Mouse (Mus musculus): ENCODE results near the gene Gm15737.

Gm15737 gene

GRCm38 (mm10) chr6:92875340-92875739, 6.2 kb downstream of the Gm15737 start:
- DNase-seq (ENCODE audit: low spot score): no peak

DNA sequence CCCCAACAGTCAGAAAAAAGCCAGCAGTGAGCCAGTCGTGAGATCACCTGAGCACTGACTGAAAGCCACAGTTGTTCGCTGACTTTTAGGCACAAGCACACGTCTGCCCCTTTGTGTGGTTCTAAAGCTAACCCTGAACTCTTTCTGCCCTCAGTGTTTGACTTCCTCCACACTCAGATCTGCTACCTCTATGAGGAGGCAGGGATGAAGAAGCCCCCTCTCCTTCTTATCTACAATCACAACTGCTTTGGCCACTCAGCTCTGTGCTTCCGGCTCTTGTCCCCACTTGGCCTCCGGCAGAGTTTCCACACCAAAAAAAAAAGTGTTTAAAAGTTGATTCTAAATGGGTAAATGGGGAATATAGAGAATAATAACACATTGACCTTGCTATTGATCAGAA, 7.0 kb downstream of the Gm15737 start:
- no peak for DNase-seq (ENCODE audit: low spot score)

DNA sequence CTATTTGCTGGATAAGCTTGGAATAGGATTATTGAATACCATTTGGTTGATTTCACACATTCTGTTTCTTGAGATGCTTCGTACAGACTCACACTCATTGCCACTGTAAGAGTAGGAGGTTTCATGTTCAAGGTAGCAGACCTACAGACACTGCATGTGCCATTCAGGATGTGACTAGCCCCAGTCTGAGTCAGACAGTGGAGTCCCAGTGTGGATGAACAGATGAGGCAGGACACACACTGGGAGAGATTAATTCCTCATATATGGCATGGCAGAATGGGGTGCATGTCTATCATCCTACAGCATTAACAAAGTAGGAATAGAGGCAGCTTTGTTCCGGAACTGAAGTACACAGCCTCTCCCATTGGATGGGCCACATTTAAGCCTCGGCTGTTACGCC, 8.1 kb downstream of the Gm15737 start:
- no peak for DNase-seq (ENCODE audit: low spot score)

GRCm38 (mm10) chr6:92878771-92879170, 9.6 kb downstream of the Gm15737 start:
- no peak for DNase-seq (ENCODE audit: low spot score)

GRCm38 (mm10) chr6:92879700-92880265, 10.6 kb downstream of the Gm15737 start:
- DNase-seq (ENCODE audit: low spot score): no peak

DNA sequence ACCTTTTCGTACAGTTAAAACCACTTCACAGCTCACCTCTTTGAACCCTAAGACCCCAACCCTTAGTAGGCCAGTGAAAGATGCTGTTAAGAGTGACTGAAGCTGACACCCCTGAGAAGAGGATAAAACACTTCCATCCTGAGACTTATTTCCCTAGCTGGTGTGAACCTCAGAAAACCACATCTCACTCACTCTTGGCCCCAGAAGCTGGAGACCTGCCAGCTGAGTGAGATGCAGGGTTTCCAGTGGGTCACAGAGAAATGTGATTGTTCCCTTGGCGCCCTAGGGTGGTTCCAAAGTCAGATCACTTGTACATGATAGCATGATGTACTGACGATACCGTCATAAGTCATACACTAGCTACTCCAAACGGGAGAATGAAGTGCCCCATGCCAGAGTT, 13.3 kb downstream of the Gm15737 start:
- no peak for DNase-seq (ENCODE audit: low spot score)

- DNase-seq (ENCODE audit: low spot score): no peak
These were observed 14.2 kb downstream of the Gm15737 start for GRCm38 (mm10) chr6:92883131-92883900.

DNA sequence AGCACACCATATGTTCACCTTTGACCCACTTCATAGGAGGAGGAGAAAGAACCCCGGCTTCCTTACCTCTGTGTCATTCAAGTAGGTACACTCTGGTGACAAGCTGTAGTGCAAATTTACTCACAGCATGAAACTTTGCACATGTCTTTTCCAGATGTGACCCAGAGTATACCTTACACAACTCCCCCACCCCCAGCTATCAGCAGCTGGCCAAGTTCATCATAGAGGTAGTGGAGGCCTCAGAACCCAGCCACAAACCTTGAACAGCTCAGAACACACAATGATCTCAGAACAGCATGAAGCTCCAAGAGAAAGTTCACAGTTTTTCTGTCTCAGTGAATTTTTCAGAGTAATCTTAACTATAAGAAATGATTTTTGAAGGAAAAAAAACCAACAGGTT, 22.4 kb downstream of the Gm15737 start:
- DNase-seq (ENCODE audit: low spot score): no peak

GRCm38 (mm10) chr6:92904037-92904436, 34.9 kb downstream of the Gm15737 start:
- no peak for DNase-seq (ENCODE audit: low spot score)

GRCm38 (mm10) chr6:92904491-92904890, 35.3 kb downstream of the Gm15737 start:
- no peak for DNase-seq (ENCODE audit: low spot score)

DNA sequence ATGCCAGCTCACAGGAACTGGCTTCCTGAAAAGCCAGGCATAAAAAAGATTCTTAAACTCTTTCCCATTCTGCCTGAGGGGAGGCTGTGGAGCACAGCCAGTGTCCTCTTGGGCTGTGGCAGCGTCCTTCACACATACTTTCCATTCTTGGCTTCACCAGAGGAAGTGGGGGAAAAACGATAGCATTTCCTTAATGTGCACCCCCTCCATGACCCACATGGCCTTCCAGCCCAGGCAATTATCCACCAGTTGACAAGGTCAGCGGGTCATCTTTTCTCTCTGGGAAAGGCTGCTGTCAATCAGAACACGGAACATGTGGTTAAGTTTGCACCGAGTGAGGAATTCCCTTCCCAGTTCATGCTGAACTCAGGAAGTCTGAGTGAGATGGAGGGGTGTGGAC, 36.8 kb downstream of the Gm15737 start:
- no peak for DNase-seq (ENCODE audit: low spot score)

GRCm38 (mm10) chr6:92909361-92909760, 40.2 kb downstream of the Gm15737 start:
- no peak for DNase-seq (ENCODE audit: low spot score)

DNA sequence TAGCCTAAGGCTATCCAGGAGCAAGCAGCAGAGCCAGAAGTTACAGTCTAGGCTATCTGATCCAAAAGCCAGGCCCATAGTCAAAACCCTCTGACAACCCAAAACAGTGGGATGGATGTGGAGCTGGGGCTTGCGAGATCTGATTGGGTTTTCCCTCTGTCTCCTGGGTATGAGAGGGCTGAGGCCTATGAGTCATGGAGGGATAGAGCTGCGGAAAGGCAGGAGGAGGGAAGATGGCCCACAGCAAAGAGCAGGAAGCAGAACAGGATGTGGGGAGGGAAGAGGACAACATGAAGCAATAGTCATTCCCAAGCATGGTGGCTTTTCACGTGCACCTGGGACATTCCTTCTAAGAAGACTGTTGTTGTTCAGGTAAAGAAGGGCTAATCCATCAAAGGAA, 41.5 kb downstream of the Gm15737 start:
- DNase-seq (ENCODE audit: low spot score): no peak

DNA sequence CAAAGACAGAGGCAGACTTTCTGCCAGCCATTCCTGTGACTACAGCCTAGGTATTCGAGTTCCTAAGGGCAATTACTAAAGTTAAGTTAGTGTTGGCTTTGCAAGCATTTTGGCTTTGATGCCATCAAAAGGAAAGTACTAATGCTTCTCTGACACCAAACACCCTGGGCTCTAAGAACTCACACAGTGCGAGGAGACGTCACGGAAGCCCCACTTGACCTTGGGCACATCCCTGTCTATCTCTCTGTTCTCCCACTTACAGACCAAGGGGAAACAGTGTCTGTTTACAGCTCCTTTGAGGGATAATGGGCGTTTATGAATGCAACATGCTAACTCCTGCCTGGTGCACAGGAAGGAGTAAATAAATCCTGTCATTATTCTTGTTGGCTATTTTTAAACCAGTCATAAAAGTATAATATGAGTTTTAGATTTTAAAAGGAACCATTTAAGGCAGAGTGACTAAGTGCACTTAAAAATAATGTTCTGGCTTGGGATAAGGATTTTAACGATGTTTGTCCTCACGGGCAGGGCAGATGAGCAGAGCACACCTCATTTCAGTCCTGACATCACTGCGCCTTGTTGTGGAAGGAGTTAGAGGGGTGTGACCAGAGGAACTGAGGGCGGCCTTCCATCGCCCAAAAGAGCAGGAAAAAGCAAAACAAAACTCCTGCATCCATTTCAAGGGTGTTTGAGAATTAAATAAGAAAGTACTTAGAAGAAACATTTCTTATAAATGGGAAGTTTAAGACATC, 52.0 kb downstream of the Gm15737 start:
- no peak for DNase-seq (ENCODE audit: low spot score)

GRCm38 (mm10) chr6:92921843-92922242, 52.7 kb downstream of the Gm15737 start:
- DNase-seq (ENCODE audit: low spot score): no peak

- no peak for DNase-seq (ENCODE audit: low spot score)
These were observed 55.4 kb downstream of the Gm15737 start for GRCm38 (mm10) chr6:92924536-92924935.

GRCm38 (mm10) chr6:92928261-92928660, 59.1 kb downstream of the Gm15737 start:
- no peak for DNase-seq (ENCODE audit: low spot score)
